Mouse (Mus musculus): ENCODE measurements around the gene Pin1. TPM values are rescaled to one million over a fixed set of nuclear protein-coding genes. Genes with fewer than 3 reads are reported as not detected.
"Not testable (repeated sequence)": the region's sequence is repeated elsewhere in the genome, so short reads cannot be mapped to it uniquely, and the experiment has no call there.

Pin1 gene
- polyA plus RNA-seq, 1 experiment from 2014 or later = 57.9 TPM

DNA sequence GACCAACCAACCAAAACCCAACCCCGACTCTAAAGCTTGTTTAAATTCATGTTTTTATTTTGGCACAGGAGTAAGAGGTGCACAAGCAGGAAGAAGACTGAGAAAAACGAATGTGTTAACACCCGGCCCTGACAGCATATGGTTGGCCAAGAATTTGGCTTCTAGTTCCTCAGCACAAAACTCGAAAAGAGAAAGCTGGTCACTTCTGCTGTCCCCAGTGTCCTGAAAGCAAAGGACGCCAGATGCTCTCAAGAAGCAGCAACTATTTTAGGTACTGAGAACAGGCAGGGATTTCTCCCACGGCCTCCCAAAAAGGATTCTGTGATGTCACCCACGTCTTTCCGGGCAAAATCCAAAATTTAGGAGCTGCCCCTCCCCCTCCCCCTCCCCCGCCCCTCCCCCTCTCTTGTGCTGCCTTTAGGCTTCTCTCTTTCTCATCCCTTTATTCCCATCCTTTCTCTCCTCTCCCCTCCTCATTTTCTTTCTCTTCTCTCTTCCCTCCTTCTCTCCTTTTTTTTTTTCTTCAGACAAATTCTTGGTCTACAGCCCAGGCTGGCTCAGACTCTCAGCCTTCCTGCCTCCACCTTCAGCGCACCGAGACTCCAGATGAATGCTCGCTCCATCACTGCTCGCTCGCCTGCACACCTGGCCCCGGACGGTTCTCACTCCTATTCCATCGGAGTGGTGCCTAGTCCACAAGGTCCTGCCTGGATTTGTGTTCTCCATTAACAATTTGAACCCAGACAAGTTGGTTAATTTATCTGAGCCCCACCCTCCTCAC is 33.4 kb downstream of the Pin1 start:
- no peaks in the 10 kb centered on the region for H3K27me3 ChIP-seq (ENCODE audit: control insufficient read depth, insufficient read depth, low read length)
- 53% methylated on average over 17 of the region's 17 CpGs for WGBS

DNA sequence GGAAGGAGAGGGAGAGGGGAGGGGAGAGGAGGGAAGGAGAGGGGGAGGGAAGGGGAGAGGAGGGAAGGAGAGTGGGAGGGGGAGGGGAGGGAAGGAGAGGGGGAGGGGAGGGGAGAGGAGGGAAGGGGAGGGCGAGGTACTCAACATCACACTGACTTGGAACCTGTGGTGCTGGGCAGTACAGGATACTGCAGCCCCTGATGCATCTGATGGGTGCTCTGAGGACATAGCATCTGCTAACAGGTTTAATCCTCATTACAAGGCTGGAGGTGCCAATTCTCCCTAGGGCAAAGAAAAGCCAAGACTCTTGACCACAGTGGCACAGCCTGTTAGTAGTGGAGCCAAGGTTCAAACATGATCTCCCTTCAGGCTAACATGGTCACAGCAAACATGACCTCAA is 37.5 kb downstream of the Pin1 start:
- Histone ChIP-seq H3K4me2 (replicated peaks; ENCODE audit: low read depth, low read length) (no peak overlapping the region), H3K36me3 (ENCODE audit: control insufficient read depth, insufficient read depth, low read length) (no peaks in the 10 kb centered on the region), H3K9me3 (ENCODE audit: control insufficient read depth, low read length) (no peaks in the 10 kb centered on the region), H3K4me1 (ENCODE audit: control insufficient read depth, insufficient read depth, low read length) (peaks cover 6% of the 10 kb centered on the region), H3K27me3 (ENCODE audit: control insufficient read depth, insufficient read depth, low read length) (0 out of 2 replicates have a peak, but pooled peaks cover 2% of the 10 kb centered on the region), H3K4me3 (ENCODE audit: low read length) (no peak overlapping the region), H3K9ac (ENCODE audit: low read depth, low read length) (no peak overlapping the region), H3K27ac (ENCODE audit: low read depth, low read length) (no peak overlapping the region)
- no CpG with 5 or more reads among the region's 1 CpGs for WGBS
- 0 out of 2 replicates have a peak, but pooled peaks have one; percentile 21 for ATAC-seq (ENCODE audit: low FRiP score, low TSS enrichment)

More for the DNA sequence above, 33.4 kb downstream of the Pin1 start:
- Histone ChIP-seq H3K4me3 (ENCODE audit: low read length) (no peak overlapping the region), H3K4me2 (replicated peaks; ENCODE audit: low read depth, low read length) (no peak overlapping the region), H3K36me3 (ENCODE audit: control insufficient read depth, insufficient read depth, low read length) (no peaks in the 10 kb centered on the region), H3K9ac (ENCODE audit: low read depth, low read length) (no peak overlapping the region), H3K27ac (ENCODE audit: low read depth, low read length) (no peak overlapping the region), H3K4me1 (ENCODE audit: control insufficient read depth, insufficient read depth, low read length) (peaks cover 5% of the 10 kb centered on the region), H3K9me3 (ENCODE audit: control insufficient read depth, low read length) (no peaks in the 10 kb centered on the region)
- ATAC-seq (ENCODE audit: low FRiP score, low TSS enrichment) = no peak

DNA sequence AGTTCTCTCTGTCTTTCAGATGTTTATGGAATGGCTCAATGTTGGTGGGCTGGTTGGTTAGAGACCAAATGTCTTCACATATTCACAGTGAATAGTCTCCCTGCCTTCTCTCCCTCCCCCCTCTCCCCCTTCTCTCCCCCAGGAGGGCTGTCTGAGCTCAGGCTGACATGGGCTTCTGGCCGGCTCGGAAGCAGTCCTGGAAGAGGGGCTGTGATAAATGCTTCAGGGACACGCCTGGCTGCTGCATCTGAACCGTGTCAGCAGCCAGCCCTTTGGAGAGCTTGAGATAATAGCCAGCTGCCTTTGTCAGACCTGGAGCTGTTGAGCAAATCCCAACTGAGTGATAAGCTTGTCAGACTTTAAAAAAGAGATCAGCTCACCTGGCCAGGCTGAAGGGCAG is 38.0 kb downstream of the Pin1 start:
- Histone ChIP-seq H3K4me1 (ENCODE audit: control insufficient read depth, insufficient read depth, low read length) (peaks cover 11% of the 10 kb centered on the region), H3K36me3 (ENCODE audit: control insufficient read depth, insufficient read depth, low read length) (no peaks in the 10 kb centered on the region), H3K4me2 (replicated peaks; ENCODE audit: low read depth, low read length) (no peak overlapping the region), H3K27me3 (ENCODE audit: control insufficient read depth, insufficient read depth, low read length) (peaks cover 7% of the 10 kb centered on the region; the same call in 1 of the 2 replicates), H3K27ac (ENCODE audit: low read depth, low read length) (no peak overlapping the region), H3K4me3 (ENCODE audit: low read length) (no peak overlapping the region), H3K9me3 (ENCODE audit: control insufficient read depth, low read length) (no peaks in the 10 kb centered on the region), H3K9ac (ENCODE audit: low read depth, low read length) (no peak overlapping the region)
- 0% methylated on average over 4 of the region's 4 CpGs for WGBS
- peak; percentile 69 for ATAC-seq (ENCODE audit: low FRiP score, low TSS enrichment)

DNA sequence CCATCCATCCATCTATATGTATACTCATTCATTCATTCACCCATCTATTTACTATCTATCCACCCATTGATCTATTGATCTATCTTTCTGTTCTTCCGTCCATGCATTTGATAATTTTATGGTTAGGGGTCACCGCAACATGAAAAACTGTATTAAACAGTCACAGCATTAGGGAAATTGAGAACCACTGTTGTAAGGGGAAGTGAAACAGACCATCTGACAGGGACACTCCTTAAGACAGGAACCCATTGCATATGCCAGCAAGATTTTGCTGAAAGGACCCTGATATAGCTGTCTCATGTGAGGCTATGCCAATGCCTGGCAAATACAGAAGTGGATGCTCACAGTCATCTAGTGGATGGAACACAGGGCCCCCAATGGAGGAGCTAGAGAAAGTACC is 38.6 kb downstream of the Pin1 start:
- not testable (repeated sequence) for H3K36me3 ChIP-seq (ENCODE audit: control insufficient read depth, insufficient read depth, low read length); H3K9me3 ChIP-seq (ENCODE audit: control insufficient read depth, low read length); ATAC-seq (ENCODE audit: low FRiP score, low TSS enrichment); H3K9ac ChIP-seq (ENCODE audit: low read depth, low read length); H3K27ac ChIP-seq (ENCODE audit: low read depth, low read length); H3K4me3 ChIP-seq (ENCODE audit: low read length); H3K4me2 ChIP-seq (replicated peaks; ENCODE audit: low read depth, low read length)
- H3K27me3 ChIP-seq (ENCODE audit: control insufficient read depth, insufficient read depth, low read length) = peaks cover 13% of the 10 kb centered on the region
- peaks cover 12% of the 10 kb centered on the region for H3K4me1 ChIP-seq (ENCODE audit: control insufficient read depth, insufficient read depth, low read length)
- 83% methylated on average over 2 of the region's 2 CpGs for WGBS

DNA sequence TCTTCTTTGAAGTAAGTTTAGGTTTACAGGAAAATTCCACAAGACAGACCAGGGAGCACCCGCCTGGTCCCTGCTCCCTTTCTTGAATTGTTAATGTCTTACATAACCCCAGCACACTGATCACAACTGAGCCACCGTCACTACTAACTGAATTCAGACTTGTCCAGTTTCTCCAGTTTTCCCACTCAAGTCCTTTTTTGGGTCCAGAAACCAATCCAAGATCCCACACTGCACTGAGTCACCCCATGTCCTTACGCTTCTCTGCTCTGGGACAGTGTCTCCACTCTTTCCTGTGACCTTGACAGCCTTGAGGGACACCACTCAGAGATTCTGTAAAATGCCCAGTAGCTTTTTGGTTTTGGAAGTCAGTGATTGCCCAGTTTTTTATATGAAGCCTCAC is 41.0 kb downstream of the Pin1 start:
- Histone ChIP-seq H3K9ac (ENCODE audit: low read depth, low read length) (no peak overlapping the region), H3K27me3 (ENCODE audit: control insufficient read depth, insufficient read depth, low read length) (peaks cover 14% of the 10 kb centered on the region), H3K4me3 (ENCODE audit: low read length) (no peak overlapping the region), H3K9me3 (ENCODE audit: control insufficient read depth, low read length) (no peaks in the 10 kb centered on the region), H3K36me3 (ENCODE audit: control insufficient read depth, insufficient read depth, low read length) (no peaks in the 10 kb centered on the region), H3K4me2 (replicated peaks; ENCODE audit: low read depth, low read length) (no peak overlapping the region), H3K27ac (ENCODE audit: low read depth, low read length) (no peak overlapping the region), H3K4me1 (ENCODE audit: control insufficient read depth, insufficient read depth, low read length) (peaks cover 12% of the 10 kb centered on the region)
- no peak for ATAC-seq (ENCODE audit: low FRiP score, low TSS enrichment)
- WGBS = 93% methylated on average over 3 of the region's 3 CpGs

DNA sequence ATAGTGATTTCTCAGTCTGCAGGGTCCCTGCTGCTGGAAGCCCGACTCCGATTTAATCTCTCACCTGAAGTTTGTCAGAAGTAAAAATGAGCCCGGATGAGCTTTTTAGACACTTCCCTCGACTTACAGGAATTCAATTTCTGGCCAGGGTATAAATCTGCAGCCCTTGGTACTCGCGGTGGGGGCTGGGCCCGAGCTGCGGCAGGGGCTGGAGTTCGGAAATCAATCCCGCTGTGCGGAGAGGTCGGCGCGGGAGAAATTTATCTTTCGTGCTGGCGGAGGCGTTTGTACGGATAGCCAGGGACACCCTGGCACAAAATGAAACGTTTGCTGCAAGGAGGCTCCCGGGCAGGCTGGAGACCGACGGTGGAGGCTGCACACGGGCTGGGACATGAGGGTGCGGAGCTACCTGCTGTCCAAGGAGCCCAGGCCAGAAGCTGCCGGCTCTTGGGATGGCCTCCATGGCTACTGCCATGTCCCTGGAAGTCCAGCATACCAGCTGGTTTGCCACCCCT is 42.9 kb downstream of the Pin1 start:
- 4% methylated on average over 25 of the region's 25 CpGs for WGBS
- H3K4me3 ChIP-seq (ENCODE audit: low read length) = peak overlapping the region; percentile 34
- peak overlapping the region; percentile 60 for H3K4me2 ChIP-seq (replicated peaks; ENCODE audit: low read depth, low read length)
- ATAC-seq (ENCODE audit: low FRiP score, low TSS enrichment) = no peak
- H3K4me1 ChIP-seq (ENCODE audit: control insufficient read depth, insufficient read depth, low read length) = peaks cover 11% of the 10 kb centered on the region
- no peaks in the 10 kb centered on the region for H3K9me3 ChIP-seq (ENCODE audit: control insufficient read depth, low read length)
- peak overlapping the region; percentile 45 for H3K9ac ChIP-seq (ENCODE audit: low read depth, low read length)
- H3K27ac ChIP-seq (ENCODE audit: low read depth, low read length) = no peak overlapping the region
- no peaks in the 10 kb centered on the region for H3K36me3 ChIP-seq (ENCODE audit: control insufficient read depth, insufficient read depth, low read length)
- peaks cover 14% of the 10 kb centered on the region for H3K27me3 ChIP-seq (ENCODE audit: control insufficient read depth, insufficient read depth, low read length)

DNA sequence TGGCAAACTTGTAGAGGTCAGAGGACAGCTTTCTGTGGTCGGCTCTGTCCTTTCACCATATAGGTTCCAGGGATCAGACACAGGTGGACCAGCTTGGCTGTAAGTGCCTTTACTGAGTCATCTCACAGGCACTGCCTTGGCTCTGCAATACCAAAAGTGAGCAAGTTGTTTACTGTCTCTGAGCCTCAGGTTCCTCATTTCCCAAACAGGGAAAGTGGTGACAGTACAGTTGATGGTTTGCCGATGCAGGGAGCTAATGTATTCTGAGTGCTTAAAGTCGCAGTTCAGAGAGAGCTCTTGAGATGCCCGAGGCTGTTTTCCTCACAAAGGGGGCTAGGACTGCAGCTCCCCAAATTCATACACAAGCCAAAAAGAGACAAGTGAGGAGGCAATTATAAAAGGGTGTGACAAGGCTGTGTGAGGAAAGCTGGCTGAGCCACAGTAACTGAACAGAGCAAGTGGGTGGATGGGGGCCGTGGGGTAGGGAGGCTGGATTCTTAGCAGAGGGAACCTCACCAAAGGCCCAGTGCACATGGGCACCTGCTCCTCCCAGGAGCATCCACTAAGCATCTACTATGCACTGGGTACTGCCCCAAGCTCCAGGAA is 44.3 kb downstream of the Pin1 start:
- Histone ChIP-seq H3K36me3 (ENCODE audit: control insufficient read depth, insufficient read depth, low read length) (no peaks in the 10 kb centered on the region), H3K9ac (ENCODE audit: low read depth, low read length) (no peak overlapping the region), H3K4me1 (ENCODE audit: control insufficient read depth, insufficient read depth, low read length) (peaks cover 8% of the 10 kb centered on the region), H3K4me2 (replicated peaks; ENCODE audit: low read depth, low read length) (no peak overlapping the region), H3K27me3 (ENCODE audit: control insufficient read depth, insufficient read depth, low read length) (peaks cover 14% of the 10 kb centered on the region), H3K4me3 (ENCODE audit: low read length) (no peak overlapping the region), H3K9me3 (ENCODE audit: control insufficient read depth, low read length) (no peaks in the 10 kb centered on the region), H3K27ac (ENCODE audit: low read depth, low read length) (no peak overlapping the region)
- no peak for ATAC-seq (ENCODE audit: low FRiP score, low TSS enrichment)
- WGBS = 86% methylated on average over 5 of the region's 5 CpGs

DNA sequence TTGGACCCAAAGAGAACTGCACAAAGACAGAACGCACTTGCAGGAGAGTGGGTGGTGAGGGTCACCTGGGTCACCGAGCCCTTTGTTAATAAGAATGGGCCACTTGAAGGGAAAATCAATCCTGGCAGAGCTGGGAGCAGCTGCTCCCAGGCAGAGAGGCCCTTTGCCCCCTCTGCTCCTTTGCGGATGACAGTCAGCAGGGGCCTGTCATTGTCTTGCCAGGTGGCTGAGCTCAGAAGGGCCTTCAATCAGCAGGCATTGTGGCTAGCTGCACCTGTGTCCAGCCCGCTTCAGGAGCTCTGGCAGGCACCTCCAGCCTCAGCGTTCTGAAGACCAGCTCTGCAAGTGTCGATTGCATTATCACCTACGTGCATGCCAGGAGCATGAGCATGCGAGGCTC is 45.6 kb downstream of the Pin1 start:
- Histone ChIP-seq H3K9me3 (ENCODE audit: control insufficient read depth, low read length) (no peaks in the 10 kb centered on the region), H3K4me2 (replicated peaks; ENCODE audit: low read depth, low read length) (no peak overlapping the region), H3K4me3 (ENCODE audit: low read length) (no peak overlapping the region), H3K4me1 (ENCODE audit: control insufficient read depth, insufficient read depth, low read length) (peaks cover 8% of the 10 kb centered on the region), H3K27me3 (ENCODE audit: control insufficient read depth, insufficient read depth, low read length) (peaks cover 14% of the 10 kb centered on the region), H3K27ac (ENCODE audit: low read depth, low read length) (no peak overlapping the region), H3K36me3 (ENCODE audit: control insufficient read depth, insufficient read depth, low read length) (no peaks in the 10 kb centered on the region), H3K9ac (ENCODE audit: low read depth, low read length) (no peak overlapping the region)
- ATAC-seq (ENCODE audit: low FRiP score, low TSS enrichment) = no peak
- 38% methylated on average over 8 of the region's 8 CpGs for WGBS

DNA sequence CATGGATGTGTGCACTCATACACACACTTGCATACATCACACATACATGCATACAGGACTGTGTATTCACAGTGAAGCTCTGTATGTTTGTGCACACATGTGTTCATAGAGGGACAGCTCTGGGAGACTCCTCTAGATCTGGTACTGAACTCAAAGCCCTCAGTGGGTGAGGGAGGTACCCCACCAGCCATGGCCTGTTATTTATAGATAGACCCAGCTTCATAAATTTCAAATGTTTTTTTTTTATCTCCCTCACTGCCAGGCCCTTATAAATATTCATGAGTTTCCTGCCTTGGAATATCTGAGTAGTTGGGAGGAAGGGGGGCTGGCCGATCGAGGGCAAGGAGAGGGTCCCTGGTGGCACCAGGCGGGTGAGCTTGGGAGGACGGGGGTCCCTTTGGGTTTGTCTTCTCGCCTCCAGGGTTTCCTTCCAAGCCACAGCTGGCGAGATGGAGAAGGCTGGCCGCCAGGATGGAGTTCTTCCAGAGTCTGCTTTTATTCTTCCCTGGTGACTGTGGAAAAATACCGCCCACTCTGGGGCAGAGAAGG is 52.0 kb downstream of the Pin1 start:
- ATAC-seq (ENCODE audit: low FRiP score, low TSS enrichment) = no peak
- Histone ChIP-seq H3K9ac (ENCODE audit: low read depth, low read length) (no peak overlapping the region), H3K27me3 (ENCODE audit: control insufficient read depth, insufficient read depth, low read length) (no peaks in the 10 kb centered on the region), H3K4me2 (replicated peaks; ENCODE audit: low read depth, low read length) (no peak overlapping the region), H3K4me3 (ENCODE audit: low read length) (no peak overlapping the region), H3K9me3 (ENCODE audit: control insufficient read depth, low read length) (no peaks in the 10 kb centered on the region), H3K4me1 (ENCODE audit: control insufficient read depth, insufficient read depth, low read length) (no peaks in the 10 kb centered on the region), H3K27ac (ENCODE audit: low read depth, low read length) (no peak overlapping the region), H3K36me3 (ENCODE audit: control insufficient read depth, insufficient read depth, low read length) (no peaks in the 10 kb centered on the region)
- 62% methylated on average over 8 of the region's 8 CpGs for WGBS

Data from kidney, embryonic 14.5 days (tissue).